Mouse (Mus musculus) thymus, adult 2 months (tissue): ENCODE data around the gene 1700067K01Rik.

Source experiments
- CTCF ChIP-seq: fragments of 200-500 bp; IDR thresholded peaks from 2 replicates; pipeline ENCODE4 v1.5.1; 2012; ENCODE audit warnings: mild to moderate bottlenecking, control low read depth, low read length, moderate library complexity, borderline replicate concordance; ENCODE audit not compliant: control insufficient read depth, poor library complexity, insufficient read depth; ENCODE audit errors: extremely low read depth
- POLR2A ChIP-seq: fragments of 200-500 bp; IDR thresholded peaks from 2 replicates; pipeline ENCODE4 v1.6.1; 2012; ENCODE audit warnings: mild to moderate bottlenecking, low read length, control low read depth, moderate library complexity; ENCODE audit not compliant: control insufficient read depth, poor library complexity, insufficient read depth; ENCODE audit errors: extremely low read depth

- TF ChIP-seq CTCF = no peak
- TF ChIP-seq POLR2A = no peak
Measured at GRCm38 (mm10) chr8:83999057-83999705, 2.1 kb upstream of the 1700067K01Rik start.
